Mouse (Mus musculus): ENCODE data around the gene Fasn. TPM values are rescaled to one million over a fixed set of nuclear protein-coding genes. Genes with fewer than 3 reads are reported as not detected.
"Not testable (repeated sequence)": the region's sequence is repeated elsewhere in the genome, so short reads cannot be mapped to it uniquely, and the experiment has no call there.

Fasn gene
- total RNA-seq, 2 experiments from 2014 or later = 27.4 to 33.8 TPM

DNA sequence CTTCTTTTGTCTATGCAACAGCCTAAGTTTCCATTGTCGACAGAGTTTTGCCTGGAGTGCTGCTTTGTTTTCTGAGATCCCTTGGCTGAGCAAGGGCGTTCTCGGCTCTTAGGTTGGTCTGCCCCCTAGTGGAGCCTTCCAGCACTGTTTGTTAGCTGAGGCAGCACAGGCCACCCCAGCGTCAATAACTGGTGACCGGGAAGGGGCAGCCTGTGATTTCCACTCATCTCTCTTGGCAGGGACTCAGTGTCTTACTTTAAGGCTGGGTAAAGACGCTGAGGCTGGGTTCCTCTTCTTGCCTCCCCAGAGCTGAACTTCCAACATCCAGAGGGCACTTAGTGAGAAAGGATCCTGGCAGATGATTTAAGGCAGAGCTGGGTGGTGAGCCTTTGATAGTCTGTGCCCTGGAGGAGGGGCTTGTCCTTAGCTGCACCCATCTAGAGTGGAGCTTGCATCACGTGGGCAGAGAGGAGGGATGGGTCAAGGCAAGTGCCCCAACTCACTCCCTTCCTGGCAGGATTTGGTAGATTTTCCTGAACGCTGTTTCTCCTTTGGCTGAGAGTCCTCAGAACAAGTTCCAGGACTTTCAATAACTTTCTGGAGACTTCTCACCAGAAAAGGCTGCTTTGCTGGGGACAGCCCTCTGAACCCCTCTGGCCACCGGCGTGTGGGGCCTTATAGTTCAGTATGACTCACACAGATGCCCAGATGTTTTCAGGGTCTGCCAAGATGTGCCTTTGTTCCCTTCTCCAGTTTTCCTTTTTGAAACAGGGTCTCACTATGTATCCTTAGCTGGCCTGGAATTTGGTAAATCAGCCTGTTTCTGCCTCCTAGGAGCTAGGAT is 24.1 kb downstream of the Fasn start:
- intact Hi-C loops (cut with DNase I) = loop anchor here (2.0 kb wide), 1 partner anchor 105 kb away; no protein-coding TSS in a partner anchor
- DNase-seq = peak; percentile 93 to 95

DNA sequence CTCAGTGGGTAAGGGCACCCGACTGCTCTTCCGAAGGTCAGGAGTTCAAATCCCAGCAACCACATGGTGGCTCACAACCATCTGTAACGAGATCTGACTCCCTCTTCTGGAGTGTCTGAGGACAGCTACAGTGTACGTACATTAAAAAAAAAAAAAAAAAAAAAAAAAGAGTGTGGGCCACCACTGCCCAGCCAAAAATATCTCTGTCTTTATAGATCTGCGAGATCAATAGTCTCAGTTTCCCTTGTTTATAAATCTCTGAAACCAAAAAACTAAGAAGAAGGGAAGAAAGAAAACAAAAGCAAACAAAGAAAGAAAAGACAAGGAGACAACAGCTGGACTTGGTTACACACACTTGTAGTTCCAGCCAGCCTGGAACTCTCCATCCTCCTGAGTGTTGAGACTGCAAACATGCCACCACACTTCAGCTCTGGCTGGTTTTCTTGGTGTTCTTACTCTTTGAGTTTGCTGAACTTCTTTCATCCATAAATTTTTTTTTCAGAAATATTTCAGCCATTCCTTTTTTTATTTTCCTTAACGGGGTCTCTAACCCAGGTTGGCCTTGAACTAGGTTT is 24.9 kb downstream of the Fasn start:
- no peak for DNase-seq
- intact Hi-C loops (cut with DNase I) = no loop called here

DNA sequence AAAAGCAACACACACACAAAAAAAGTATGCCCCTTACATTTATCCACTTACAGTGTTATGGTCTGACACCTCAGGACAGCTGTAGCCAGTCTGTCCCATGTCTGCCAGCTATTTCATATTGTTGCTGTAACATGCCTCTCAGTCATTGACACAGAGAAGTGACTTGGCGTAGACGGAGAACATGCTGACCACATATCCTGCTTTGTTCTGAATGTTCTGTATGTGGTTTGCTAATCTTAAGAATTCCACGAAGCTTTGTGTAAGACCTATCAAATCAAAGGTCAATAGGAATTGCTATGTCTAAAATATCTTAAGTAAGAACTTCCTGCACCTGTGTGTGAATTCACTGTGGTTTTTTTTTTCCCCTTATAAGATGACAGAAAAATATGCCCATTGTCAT is 26.1 kb downstream of the Fasn start:
- intact Hi-C loops (cut with DNase I) = no loop called here
- DNase-seq = no peak

DNA sequence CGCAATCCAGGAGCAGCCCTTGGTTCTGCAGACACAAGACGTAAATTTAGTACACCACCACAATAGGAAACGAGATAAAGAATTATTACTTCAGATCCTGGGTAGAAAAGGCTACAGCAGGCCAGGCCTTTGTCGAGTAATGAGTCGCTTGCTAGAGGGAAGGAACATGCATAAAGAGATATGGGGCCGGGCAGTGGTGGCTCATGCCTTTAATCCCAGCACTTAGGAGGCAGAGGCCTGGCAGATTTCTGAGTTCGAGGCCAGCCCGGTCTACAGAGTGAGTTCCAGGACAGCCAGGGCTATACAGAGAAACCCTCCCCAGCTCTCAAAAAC is 27.8 kb downstream of the Fasn start:
- intact Hi-C loops (cut with DNase I) = loop anchor here (1.0 kb wide), 1 partner anchor 76 kb away; no protein-coding TSS in a partner anchor
- no peak for DNase-seq

DNA sequence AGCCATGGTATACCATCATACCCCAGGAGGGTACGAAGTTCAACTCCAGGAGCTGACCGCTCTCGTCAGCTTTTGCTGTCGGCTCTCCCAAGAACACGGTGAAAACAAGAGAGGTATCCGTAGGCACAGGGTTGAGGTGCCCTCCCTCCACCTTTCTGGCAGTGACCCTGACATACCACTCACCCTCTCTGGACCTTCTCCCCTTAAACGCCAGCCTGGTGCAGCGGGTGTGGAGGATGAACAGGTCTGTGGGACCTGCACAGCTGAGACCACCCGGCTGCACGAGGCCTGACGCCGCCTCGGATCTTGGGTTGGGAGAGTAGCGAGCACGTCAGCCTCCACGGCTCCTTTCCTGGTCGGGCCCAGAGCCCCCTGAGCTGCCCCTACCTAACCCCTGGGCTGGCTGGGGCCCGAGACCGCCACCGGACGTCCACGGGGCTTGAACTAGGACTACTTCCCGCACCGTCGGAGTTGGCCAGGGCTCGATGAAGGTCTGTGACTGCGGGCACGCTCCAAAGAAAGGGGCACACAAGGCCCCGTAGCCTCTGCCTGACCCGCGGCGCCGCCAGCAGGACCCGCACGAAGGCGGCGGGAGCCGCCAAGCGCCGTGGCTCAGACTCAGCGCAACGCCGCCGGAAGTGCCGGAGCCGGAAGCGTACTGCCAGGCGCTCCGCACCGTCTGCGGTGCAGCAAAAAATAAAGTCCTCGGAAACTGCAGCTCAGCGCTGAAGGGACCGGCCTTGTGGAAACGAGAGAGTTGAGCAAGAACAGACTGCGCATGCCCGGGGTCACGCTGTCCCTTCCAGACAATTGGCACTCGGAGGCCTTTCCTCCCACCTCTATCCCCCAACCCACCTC is 28.4 kb downstream of the Fasn start, which contains the start of gene Dus1l:
Gene Dus1l, minus strand, starts transcription at position 648 of the 858 bp plus-strand sequence.
- intact Hi-C loops (cut with DNase I) = loop anchor here (1.0 kb wide), 1 partner anchor 76 kb away; no protein-coding TSS in a partner anchor
- DNase-seq = peak; percentile 98 to 99

DNA sequence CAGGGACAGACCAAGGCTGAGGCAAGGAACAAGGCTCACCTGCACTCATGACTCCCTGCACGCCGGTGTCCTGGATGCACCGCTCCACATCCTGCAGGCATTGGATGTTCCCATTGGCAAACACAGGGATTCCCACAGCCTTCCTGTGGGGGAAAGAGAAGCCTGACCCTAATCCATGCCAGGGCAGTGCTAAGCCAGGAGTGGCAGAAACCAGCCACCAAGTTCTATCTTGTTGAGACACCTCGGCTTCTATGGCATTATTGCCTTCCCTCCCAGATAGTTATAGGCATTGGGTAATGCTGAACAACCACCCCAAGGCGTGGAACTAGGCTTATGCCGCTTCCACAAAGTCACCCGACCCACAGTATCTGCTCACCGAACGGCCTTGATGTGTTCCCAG is 31.7 kb downstream of the Fasn start:
- intact Hi-C loops (cut with DNase I) = no loop called here
- no peak for DNase-seq

DNA sequence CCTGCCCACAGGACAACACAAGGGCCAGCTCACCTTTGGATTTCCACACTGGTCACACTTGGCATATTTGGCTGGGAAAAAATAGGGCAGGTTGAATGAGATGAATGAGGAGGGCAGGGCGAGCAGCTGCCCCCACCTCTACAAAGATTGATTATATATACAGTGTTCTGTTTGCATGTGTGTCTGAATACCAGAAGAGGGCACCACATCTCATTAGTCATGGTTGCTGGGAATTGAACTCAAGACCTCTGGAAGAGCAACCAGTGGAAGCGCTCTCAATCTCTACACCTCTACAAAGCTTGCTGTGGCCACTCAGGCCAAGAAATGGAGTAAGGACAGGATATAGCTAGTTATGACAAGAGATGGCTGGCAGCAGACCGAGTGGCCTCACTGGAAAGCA is 34.5 kb downstream of the Fasn start:
- intact Hi-C loops (cut with DNase I) = no loop called here

DNA sequence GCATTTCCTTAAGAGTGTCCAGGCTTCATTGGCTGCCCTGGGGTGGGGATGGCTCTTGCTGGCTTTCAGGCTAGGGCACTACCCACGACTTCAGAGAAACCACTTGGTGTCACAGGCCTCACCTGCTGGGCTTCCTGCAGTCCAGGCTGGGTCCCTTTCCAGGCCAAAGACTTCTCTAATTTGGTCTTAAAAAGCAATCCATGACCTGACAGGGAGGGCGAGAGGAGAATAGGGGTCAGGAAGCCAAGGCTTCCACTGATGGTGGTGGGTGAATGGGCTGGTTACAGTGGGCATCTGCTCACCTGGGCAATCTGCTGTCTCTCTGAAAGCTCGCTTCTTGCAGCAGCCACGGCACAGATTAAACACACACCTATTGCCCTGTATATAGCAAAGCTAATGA is 35.0 kb downstream of the Fasn start:
- intact Hi-C loops (cut with DNase I) = no loop called here

More for the DNA sequence above, 34.5 kb downstream of the Fasn start:
- DNase-seq = no peak

DNA sequence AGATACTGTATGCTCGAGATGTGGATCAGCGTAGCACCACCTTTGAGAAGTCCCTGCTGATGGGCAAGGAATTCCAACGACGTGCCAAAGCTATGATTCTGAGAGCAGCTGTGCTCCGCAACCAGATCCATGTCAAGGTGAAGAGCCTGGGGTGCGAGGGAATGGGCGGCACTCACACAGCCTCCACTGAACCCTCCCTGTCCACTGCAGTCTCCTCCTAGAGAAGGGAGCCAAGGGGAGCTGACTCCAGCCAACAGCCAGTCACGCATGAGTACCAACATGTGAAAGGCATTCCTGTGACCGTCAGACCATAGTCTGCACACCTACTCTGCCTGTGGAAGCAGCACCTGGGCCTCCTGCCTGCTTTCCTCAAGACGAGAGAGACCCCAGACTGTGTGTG is 35.9 kb downstream of the Fasn start:
- DNase-seq; intact Hi-C loops (cut with DNase I): not testable (repeated sequence)

More for the DNA sequence above, 35.0 kb downstream of the Fasn start:
- DNase-seq = no peak

DNA sequence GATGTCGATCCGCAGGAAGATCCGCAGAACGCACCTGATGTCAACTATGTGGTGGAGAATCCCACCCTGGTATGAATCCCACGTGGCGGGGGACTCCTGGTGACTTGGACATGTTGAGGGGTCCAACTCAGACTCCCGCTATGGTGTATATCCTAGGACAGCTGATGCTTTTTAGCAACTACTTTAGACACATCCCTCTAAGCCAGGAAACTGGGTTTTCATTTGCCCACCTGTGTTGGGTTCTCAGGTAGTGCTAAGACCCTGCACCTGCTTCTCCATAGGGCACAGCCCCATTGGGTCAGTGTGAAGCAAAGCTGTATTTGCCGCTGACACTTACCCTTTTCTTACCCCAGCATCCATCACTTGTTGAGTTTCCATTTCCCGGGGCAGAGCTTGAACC is 39.2 kb downstream of the Fasn start:
- no peak for DNase-seq
- intact Hi-C loops (cut with DNase I) = no loop called here

DNA sequence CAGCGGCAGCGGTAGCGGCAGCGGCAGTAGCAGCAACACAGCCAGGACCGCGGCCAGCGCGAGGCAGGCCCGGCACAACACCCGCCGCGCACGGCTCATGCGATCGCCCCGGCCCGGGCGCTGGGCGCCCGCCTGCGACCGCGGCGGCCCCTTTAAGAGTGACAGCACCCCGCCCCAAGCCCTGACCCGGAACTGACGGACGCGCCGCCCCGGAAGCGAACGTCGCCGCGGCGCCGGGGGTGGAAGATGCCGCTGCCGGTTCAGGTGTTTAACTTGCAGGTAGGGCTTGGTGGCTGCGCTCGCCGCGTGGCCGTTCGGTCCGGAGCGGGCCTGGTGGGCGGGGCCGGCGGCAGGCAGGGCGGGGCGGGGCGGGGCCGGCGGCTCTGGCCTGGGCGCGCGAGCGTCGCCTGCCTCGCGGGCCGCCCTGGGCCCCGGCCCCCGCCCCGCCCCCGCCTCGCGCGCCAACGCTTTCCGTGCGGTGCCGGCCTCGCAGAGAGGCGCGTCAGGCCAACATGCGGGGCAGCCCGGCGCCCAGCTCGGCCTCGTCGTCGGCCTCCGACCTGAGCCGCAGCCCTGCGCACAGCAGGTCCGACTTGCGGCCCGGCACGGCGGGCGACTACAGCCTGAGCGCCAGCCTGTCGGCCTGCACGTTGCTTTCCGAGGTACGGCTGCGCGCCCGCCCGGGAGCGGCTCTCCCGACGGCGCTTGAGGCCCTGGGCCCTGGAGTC is 40.1 kb downstream of the Fasn start, which contains the start of the genes Rfng and Gps1:
Gene Rfng, minus strand, starts transcription at position 144 of the 728 bp plus-strand sequence.
Gene Gps1, plus strand, starts transcription at position 209 of the 728 bp plus-strand sequence.
- peak; percentile 86 to 88 for DNase-seq
- intact Hi-C loops (cut with DNase I) = no loop called here

DNA sequence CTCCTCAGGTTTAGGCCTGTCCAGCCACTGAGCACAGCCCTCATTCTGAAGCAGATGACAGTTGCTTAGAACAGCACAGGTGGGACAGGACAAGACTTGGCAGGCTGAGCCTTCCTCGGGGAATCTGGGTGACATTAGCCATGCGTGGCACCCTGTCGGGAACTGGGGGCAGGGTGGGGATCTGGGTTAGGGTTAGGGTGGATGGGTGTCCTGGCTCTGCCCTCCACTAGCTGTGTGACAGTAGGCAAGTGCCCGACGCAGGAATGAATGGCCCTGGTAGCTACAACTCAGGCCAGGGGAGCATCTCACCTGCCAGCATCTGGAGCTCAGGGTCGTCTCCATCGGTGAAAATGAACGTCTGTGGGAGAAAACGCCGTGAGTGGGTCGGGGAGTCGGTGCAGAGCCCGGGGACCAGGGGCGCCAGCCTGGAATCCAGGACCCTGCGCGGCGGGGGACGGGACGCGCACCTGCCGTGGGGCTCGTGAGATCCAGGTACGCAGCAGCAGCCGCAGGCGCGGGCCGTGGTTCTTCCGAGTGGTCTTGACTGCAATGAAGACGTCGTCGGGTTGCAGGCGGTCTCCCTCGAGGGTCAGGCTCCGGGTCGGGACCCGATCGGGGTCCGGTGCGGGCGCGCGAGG is 40.8 kb downstream of the Fasn start:
- intact Hi-C loops (cut with DNase I) = no loop called here
- no peak for DNase-seq

DNA sequence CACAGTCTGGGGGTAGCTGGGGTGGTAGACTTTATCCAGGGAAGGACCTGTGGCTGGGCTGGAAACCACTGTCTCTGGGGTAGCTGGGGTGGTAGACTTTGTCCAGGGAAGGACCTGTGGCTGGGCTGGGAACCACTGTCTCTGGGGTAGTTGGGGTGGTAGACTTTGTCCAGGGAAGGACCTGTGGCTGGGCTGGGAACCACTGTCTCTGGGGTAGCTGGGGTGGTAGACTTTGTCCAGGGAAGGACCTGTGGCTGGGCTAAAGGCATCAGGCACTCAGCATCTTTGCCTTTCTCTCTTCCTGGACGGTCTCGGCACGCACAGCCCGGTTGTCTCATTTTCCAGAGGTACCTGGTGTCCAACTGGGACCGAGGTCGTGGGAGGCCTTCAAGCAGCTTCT is 43.0 kb downstream of the Fasn start:
- DNase-seq; intact Hi-C loops (cut with DNase I): not testable (repeated sequence)

DNA sequence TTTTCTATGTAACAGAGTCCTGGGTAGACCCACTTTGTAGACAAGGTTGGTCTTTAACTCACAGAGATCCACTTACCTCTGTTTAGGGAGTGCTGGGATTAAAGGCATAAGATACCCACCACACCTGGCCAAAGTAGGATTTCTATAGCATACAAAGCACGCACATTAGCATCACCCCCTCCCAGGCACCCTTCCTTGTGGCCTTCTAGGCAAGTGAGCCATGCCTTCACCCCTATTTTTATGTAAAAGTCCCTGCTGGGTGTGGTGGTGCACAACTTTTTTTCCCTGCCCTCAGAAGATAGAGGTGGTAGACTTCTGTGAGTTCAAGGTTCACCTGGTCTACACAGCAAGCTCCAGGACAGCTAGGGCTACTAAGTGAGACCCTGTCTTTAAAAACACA is 44.5 kb downstream of the Fasn start:
- intact Hi-C loops (cut with DNase I) = loop anchor here (5.0 to 10.0 kb wide), 3 partner anchors 123 to 293 kb away; no protein-coding TSS in a partner anchor
- DNase-seq = no peak

DNA sequence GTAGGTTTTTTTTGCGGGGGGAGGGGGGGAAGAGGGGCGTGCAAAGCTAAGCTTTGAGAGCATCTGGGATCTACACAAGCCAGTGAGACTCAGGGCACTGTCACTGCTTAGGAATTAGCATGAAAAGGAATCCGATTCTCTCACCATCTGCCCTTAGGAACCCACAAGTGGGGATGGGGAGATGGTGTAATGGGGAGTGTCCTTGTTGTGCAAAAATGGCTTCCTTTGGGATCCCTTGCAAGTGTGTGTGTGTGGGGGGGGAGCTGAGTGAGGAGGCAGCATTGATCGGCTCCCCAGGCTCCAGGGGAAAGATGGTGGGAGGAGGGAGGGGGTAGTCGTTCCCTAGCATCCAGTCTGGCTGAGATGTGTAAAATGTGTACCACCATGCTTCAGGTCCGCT is 47.2 kb downstream of the Fasn start:
- intact Hi-C loops (cut with DNase I) = loop anchor here (5.0 to 10.0 kb wide), 3 partner anchors 120 to 290 kb away; no protein-coding TSS in a partner anchor
- no peak for DNase-seq

DNA sequence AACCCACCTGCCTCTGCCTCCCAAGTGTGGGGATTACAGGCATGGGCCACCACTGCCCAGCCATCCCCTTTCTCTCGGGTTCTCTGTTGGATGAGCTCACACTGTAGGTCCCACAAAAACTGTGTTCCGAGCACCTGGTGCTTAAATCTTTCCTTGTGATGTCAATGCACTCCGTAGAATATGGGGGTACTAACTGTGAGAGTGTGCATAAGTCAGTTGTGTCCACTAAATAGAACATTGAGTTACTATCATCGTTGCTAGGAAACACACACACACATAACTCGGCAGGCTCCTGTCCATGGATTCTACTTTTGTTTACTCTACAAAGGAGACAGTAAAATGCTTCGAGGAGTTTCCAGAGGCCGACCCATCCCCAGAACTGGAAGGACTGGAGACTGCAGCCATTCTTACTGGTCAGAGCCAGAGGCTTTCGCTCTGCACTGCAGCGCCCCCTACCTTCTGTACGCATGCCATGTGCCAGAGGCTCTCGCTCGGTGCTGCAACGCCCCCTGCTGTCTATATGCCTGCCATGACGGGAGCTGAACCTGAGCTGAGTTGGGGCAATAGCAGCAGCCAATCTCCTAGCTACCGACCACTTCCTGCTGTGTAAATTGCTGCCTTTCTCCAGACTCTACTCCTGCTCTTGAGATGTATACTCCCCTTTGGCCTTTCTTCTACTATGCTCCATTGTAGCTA is 48.4 kb downstream of the Fasn start:
- peak; percentile 95 to 98 for DNase-seq
- intact Hi-C loops (cut with DNase I) = loop anchor here (1.0 to 10.0 kb wide), 4 partner anchors 56 to 289 kb away; no protein-coding TSS in a partner anchor

DNA sequence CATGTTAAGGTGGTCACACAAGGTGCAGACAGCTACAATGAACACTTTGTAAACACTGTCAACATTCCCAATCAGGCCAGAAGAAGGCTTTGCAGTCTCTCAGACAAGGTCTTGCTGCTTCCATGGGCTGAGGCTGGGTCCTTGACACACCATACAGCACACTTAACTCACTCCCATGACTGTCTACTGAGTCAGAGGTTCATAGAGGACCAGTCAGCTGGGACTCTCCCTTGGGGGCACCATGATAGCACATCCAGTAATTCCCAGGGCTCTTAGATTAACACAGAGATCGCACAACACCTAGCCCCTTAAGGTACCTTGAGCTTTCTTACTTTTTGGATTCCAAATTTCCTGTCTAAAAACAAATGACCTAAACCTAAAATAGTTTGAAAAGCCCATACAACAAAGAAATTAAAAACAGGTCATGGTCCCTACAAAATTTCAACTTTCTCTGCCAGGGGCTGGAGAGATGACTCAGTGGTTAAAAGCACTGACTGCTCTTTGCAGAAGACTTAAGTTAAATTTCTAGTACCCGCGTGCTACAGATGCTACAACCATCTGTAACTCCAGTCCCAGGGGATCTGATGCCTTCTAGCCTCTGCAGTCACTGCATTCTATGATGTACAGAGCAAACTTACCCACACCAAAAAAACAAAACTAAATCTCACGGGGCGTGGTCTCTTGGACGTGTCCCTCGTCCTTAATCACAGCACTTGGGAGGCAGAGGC is 50.7 kb downstream of the Fasn start:
- no peak for DNase-seq
- intact Hi-C loops (cut with DNase I) = loop anchor here (10.0 kb wide), 1 partner anchor 259 kb away; no protein-coding TSS in a partner anchor

DNA sequence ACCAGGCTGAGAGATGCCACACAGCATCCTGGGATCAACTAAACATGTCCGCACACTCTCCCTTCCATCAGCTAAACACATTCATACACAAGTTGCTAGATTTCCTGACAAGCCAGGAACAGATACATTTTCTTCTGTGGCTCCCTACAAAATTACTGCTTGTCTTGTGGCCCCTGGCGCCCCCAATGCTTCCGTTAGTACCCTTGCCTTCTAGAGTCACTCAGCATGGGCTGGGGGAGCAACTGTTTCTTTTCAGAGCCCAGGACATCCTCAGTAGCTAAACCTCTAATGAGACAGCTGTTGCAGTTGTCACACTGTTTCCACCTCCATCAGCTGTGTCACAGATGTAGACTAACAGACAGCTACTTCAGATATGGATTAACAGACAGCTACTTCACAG is 51.6 kb downstream of the Fasn start:
- intact Hi-C loops (cut with DNase I) = loop anchor here (10.0 kb wide), 1 partner anchor 258 kb away; no protein-coding TSS in a partner anchor
- no peak for DNase-seq
